Mouse (Mus musculus): ENCODE measurements at regions not wholly inside any gene's neighbourhood (a gene's known extent, or its start where the extent isn't known, plus 50 kb on each side); places are given as distances from the start of the nearest gene placed in this dataset.
A peak's percentile ranks its signal among the peaks of the same experiment; 100 is the strongest.

DNA sequence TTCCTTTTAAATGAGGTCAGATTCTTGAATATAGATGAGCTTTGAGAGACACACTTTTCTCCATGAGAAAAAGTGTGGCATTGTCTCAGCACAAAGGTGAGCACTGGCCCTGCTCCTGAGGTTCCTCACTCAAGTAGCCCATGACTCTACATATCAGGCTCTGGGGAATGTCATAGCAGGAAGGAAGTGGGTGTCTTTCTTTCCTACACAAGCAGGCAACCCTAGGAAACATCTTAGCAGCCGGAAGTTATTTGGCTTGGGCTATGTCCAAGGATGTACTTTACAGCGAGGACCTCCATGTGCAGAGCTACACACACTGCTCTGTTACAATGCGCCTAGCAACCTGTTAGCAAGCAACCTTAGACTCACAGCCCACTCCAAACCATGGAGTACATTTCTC lies 356.9 kb downstream of the Med10 start:
- Histone ChIP-seq H3K4me3 (no peak overlapping the region), H3K27ac (peak overlapping the region; percentile 75; the same call in 1 of the 2 replicates)
- TF ChIP-seq CTCF (conservative IDR thresholded peaks at IDR 0.05), result no peak
- no peak for DNase-seq (ENCODE audit: low spot score in 2 of 2)

DNA sequence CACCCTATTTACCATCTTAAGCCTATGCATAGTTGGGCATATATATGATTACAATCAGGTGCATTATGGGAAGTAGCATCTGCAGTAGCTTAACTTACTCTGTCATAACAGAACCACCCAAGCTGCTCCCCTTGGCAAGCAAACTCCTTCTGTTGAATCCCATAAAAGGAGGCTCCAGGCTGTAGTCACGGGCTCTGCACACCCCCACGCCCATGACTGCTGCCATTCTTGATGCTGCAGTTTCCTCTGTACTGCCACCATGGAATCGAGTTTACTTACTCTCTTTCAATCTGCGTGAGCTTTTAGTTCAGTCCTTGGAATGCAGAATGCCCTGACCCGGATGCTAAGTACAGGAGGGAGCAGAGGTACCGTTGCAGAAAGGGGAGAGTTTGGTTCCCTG lies 357.4 kb downstream of the Med10 start:
- H3K27ac ChIP-seq, result peak overlapping the region; percentile 75
- no peak for TF ChIP-seq CTCF (conservative IDR thresholded peaks at IDR 0.05)
- DNase-seq (ENCODE audit: low spot score in 2 of 2), result peak; percentile 58 to 81
- peak overlapping the region; percentile 31 for H3K4me3 ChIP-seq

DNA sequence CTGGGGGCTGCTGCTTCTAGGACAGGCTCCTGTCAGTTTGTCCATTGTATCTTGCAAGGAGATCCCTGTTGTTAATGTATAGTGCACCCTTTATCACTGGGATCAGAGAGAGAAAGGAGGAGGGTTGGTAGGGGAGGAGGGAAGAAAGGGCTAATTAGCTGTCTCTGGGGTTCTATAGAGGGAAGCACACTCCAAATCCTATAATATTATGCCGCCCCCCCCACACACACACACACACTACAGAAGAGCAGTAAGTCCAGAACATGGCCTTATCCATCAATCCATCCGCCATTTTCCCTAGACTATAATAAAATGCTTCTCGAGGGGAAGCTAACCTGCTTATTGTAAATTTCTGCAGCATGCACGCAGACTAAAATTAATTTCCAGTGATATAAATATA lies 359.9 kb downstream of the Med10 start:
- H3K4me3 ChIP-seq, result no peak overlapping the region
- H3K27ac ChIP-seq, result no peak overlapping the region
- no peak for DNase-seq (ENCODE audit: low spot score in 2 of 2)
- TF ChIP-seq CTCF (conservative IDR thresholded peaks at IDR 0.05), result no peak

- TF ChIP-seq CTCF (conservative IDR thresholded peaks at IDR 0.05), result no peak
- DNase-seq (ENCODE audit: low spot score in 2 of 2), result no peak
- Histone ChIP-seq H3K27ac (no peak overlapping the region), H3K4me3 (no peak overlapping the region)
Measured at GRCm38 (mm10) chr13:70165511-70166225, 363.5 kb downstream of the Med10 start.

- no peak for TF ChIP-seq CTCF (conservative IDR thresholded peaks at IDR 0.05)
- DNase-seq (ENCODE audit: low spot score in 2 of 2), result no peak
- no peak overlapping the region for H3K4me3 ChIP-seq
- no peak overlapping the region for H3K27ac ChIP-seq
Measured at GRCm38 (mm10) chr13:70167747-70168146, 365.6 kb downstream of the Med10 start.

- no peak for DNase-seq (ENCODE audit: low spot score in 2 of 2)
- Histone ChIP-seq H3K27ac (no peak overlapping the region), H3K4me3 (no peak overlapping the region)
- no peak for TF ChIP-seq CTCF (conservative IDR thresholded peaks at IDR 0.05)
Measured at GRCm38 (mm10) chr13:70168906-70169305, 366.7 kb downstream of the Med10 start.

DNA sequence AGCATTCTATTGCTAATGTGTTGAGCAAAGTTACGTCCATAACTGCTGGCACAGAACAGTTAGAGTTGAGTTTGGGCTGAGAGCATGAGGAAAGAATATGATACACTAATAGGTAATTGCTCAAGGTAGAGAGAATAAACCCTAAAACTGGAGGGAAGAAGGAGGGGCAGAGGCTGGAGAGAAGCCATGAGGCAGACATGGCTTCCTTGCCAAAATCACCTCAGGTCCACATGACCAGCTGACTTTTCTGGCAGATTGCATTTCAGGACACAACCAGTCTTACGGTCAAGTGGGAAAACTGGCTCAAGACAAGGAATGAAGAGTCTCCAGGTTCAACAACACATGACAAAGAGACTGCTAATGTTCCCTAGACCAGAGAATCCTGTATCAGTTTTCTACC lies 374.9 kb downstream of the Med10 start:
- Histone ChIP-seq H3K4me3 (no peak overlapping the region), H3K27ac (no peak overlapping the region)
- no peak for DNase-seq (ENCODE audit: low spot score in 2 of 2)
- no peak for TF ChIP-seq CTCF (conservative IDR thresholded peaks at IDR 0.05)

DNA sequence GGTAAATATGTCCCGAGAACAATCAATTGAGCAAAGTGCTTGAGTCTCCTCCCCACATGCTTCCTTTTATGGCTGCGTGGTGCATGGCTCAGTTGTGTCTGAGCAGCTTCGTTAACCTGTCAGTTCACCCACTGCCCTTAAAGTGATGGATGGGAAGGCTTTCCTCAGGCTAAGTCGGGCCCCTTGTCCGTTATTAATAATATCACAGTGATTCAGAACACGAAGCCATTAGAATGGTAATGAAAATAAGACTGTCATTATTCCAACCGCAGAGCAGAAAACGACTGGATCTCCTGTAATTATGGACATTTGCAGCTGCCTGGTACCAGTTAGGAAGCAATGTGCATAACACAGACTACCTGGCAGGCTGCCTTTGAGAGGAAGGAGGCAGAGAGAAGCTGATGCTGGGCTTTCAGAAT lies 375.9 kb downstream of the Med10 start:
- no peak overlapping the region for H3K4me3 ChIP-seq
- DNase-seq (ENCODE audit: low spot score in 2 of 2), result no peak
- no peak overlapping the region for H3K27ac ChIP-seq
- no peak for TF ChIP-seq CTCF (conservative IDR thresholded peaks at IDR 0.05)

- Histone ChIP-seq H3K4me3 (no peak overlapping the region), H3K27ac (no peak overlapping the region)
- no peak for TF ChIP-seq CTCF (conservative IDR thresholded peaks at IDR 0.05)
- DNase-seq (ENCODE audit: low spot score in 2 of 2), result no peak
Measured at GRCm38 (mm10) chr13:70190978-70191377, 388.8 kb downstream of the Med10 start.

- no peak overlapping the region for H3K27ac ChIP-seq
- peak; percentile 60 for TF ChIP-seq CTCF (conservative IDR thresholded peaks at IDR 0.05)
- DNase-seq (ENCODE audit: low spot score in 2 of 2), result peak; percentile 30 to 78
- H3K4me3 ChIP-seq, result no peak overlapping the region
Measured at GRCm38 (mm10) chr13:70192101-70193025, 390.2 kb downstream of the Med10 start.

DNA sequence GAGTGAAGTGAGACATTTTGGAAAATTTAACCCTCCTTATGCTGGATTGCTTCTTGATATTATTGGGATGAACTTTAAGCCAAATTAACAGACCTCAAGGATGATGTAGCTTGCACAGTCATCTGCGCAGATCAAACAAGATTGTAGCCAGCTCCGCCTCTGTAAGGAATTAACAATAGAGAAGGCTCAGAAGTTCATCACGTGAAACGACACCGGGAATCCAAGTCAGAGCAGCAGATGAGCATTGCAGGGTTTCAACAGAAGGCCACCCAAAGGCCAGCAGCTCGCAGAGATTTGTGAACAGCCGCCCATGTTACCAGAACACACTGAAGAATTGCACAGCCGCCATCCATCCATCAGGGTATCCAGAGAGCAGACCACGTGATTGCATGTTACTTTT lies 391.1 kb downstream of the Med10 start:
- Histone ChIP-seq H3K4me3 (no peak overlapping the region), H3K27ac (peak overlapping the region; percentile 33; the same call in 1 of the 2 replicates)
- no peak for TF ChIP-seq CTCF (conservative IDR thresholded peaks at IDR 0.05)
- DNase-seq (ENCODE audit: low spot score in 2 of 2), result no peak

DNA sequence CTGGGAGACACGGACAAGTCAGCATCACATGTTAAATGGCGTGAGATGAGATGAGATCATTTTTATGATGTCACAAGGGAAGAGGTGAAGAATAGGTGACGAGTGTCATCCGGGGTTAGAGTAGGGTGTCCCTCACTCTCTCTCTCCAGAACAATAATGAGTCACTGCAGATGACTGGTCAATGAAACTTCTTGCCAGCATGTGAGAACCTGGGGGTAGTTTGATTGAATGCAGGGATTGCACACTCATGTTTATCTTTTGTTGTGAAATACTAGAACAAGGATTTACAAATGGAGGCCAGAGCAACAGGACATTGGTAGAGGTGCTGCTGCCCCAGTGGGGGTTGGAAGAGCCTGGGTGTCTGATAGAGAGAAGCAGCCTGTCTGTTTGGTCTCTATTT lies 393.7 kb downstream of the Med10 start:
- Histone ChIP-seq H3K27ac (no peak overlapping the region), H3K4me3 (no peak overlapping the region)
- no peak for DNase-seq (ENCODE audit: low spot score in 2 of 2)
- no peak for TF ChIP-seq CTCF (conservative IDR thresholded peaks at IDR 0.05)

GRCm38 (mm10) chr13:70198638-70199037 lies 396.4 kb downstream of the Med10 start:
- no peak overlapping the region for H3K4me3 ChIP-seq
- TF ChIP-seq CTCF (conservative IDR thresholded peaks at IDR 0.05), result no peak
- DNase-seq (ENCODE audit: low spot score in 2 of 2), result no peak
- no peak overlapping the region for H3K27ac ChIP-seq

All from layer of hippocampus, adult 2 months (tissue).